Mouse (Mus musculus): ENCODE measurements around the gene Cnga3. TPM values are rescaled to one million over a fixed set of nuclear protein-coding genes. Genes with fewer than 3 reads are reported as not detected.

Gene Cnga3
- polyA plus RNA-seq, 1 experiment = 0.14 TPM

GRCm38 (mm10) chr1:37250643-37251310 is 36.5 kb downstream of the Cnga3 start:
- no peak overlapping the region for H3K27ac ChIP-seq (ENCODE audit: insufficient read depth, low read length)
- H3K4me1 ChIP-seq (ENCODE audit: control insufficient read depth, insufficient read depth, low read length) = no peaks in the 10 kb centered on the region
- H3K4me3 ChIP-seq (ENCODE audit: insufficient read depth, low read length) = no peak overlapping the region
- TF ChIP-seq CTCF (IDR thresholded peaks at IDR 0.05; ENCODE audit: borderline replicate concordance, insufficient read depth, low read length) (peak; percentile 80), POLR2A (IDR thresholded peaks at IDR 0.05; ENCODE audit: low read depth, low read length) (no peak)

GRCm38 (mm10) chr1:37258443-37258842 is 44.2 kb downstream of the Cnga3 start:
- Histone ChIP-seq H3K4me3 (ENCODE audit: insufficient read depth, low read length) (no peak overlapping the region), H3K4me1 (ENCODE audit: control insufficient read depth, insufficient read depth, low read length) (no peaks in the 10 kb centered on the region)
- TF ChIP-seq CTCF (IDR thresholded peaks at IDR 0.05; ENCODE audit: borderline replicate concordance, insufficient read depth, low read length) = no peak
- TF ChIP-seq POLR2A (IDR thresholded peaks at IDR 0.05; ENCODE audit: low read depth, low read length) = no peak

GRCm38 (mm10) chr1:37272464-37272863 is 58.2 kb downstream of the Cnga3 start:
- H3K27ac ChIP-seq (ENCODE audit: insufficient read depth, low read length) = no peak overlapping the region
- H3K4me3 ChIP-seq (ENCODE audit: insufficient read depth, low read length) = no peak overlapping the region
- TF ChIP-seq CTCF (IDR thresholded peaks at IDR 0.05; ENCODE audit: borderline replicate concordance, insufficient read depth, low read length) (0 out of 2 replicates have a peak, but pooled peaks have one; percentile 39), POLR2A (IDR thresholded peaks at IDR 0.05; ENCODE audit: low read depth, low read length) (no peak)
- H3K4me1 ChIP-seq (ENCODE audit: control insufficient read depth, insufficient read depth, low read length) = no peaks in the 10 kb centered on the region

More at GRCm38 (mm10) chr1:37258443-37258842, 44.2 kb downstream of the Cnga3 start:
- H3K27ac ChIP-seq (ENCODE audit: insufficient read depth, low read length) = no peak overlapping the region

GRCm38 (mm10) chr1:37286556-37286955 is 72.3 kb downstream of the Cnga3 start:
- no peak for TF ChIP-seq POLR2A (IDR thresholded peaks at IDR 0.05; ENCODE audit: low read depth, low read length)
- TF ChIP-seq CTCF (IDR thresholded peaks at IDR 0.05; ENCODE audit: borderline replicate concordance, insufficient read depth, low read length) = no peak
- Histone ChIP-seq H3K4me3 (ENCODE audit: insufficient read depth, low read length) (no peak overlapping the region), H3K4me1 (ENCODE audit: control insufficient read depth, insufficient read depth, low read length) (no peaks in the 10 kb centered on the region), H3K27ac (ENCODE audit: insufficient read depth, low read length) (no peak overlapping the region)

GRCm38 (mm10) chr1:37287748-37288147 is 73.5 kb downstream of the Cnga3 start:
- no peak for TF ChIP-seq CTCF (IDR thresholded peaks at IDR 0.05; ENCODE audit: borderline replicate concordance, insufficient read depth, low read length)
- TF ChIP-seq POLR2A (IDR thresholded peaks at IDR 0.05; ENCODE audit: low read depth, low read length) = no peak
- no peaks in the 10 kb centered on the region for H3K4me1 ChIP-seq (ENCODE audit: control insufficient read depth, insufficient read depth, low read length)
- no peak overlapping the region for H3K4me3 ChIP-seq (ENCODE audit: insufficient read depth, low read length)
- no peak overlapping the region for H3K27ac ChIP-seq (ENCODE audit: insufficient read depth, low read length)

- peak overlapping the region; percentile 8; the same call in 1 of the 2 replicates for H3K27ac ChIP-seq (ENCODE audit: insufficient read depth, low read length)
- H3K4me1 ChIP-seq (ENCODE audit: control insufficient read depth, insufficient read depth, low read length) = no peaks in the 10 kb centered on the region
- no peak overlapping the region for H3K4me3 ChIP-seq (ENCODE audit: insufficient read depth, low read length)
- no peak for TF ChIP-seq POLR2A (IDR thresholded peaks at IDR 0.05; ENCODE audit: low read depth, low read length)
- TF ChIP-seq CTCF (IDR thresholded peaks at IDR 0.05; ENCODE audit: borderline replicate concordance, insufficient read depth, low read length) = no peak
Measured at GRCm38 (mm10) chr1:37288181-37288935, 74.1 kb downstream of the Cnga3 start.

GRCm38 (mm10) chr1:37288941-37289340 is 74.7 kb downstream of the Cnga3 start:
- Histone ChIP-seq H3K4me1 (ENCODE audit: control insufficient read depth, insufficient read depth, low read length) (no peaks in the 10 kb centered on the region), H3K4me3 (ENCODE audit: insufficient read depth, low read length) (no peak overlapping the region), H3K27ac (ENCODE audit: insufficient read depth, low read length) (peak overlapping the region; percentile 8; the same call in 1 of the 2 replicates)
- TF ChIP-seq POLR2A (IDR thresholded peaks at IDR 0.05; ENCODE audit: low read depth, low read length) = no peak
- no peak for TF ChIP-seq CTCF (IDR thresholded peaks at IDR 0.05; ENCODE audit: borderline replicate concordance, insufficient read depth, low read length)

- H3K4me1 ChIP-seq (ENCODE audit: control insufficient read depth, insufficient read depth, low read length) = 0 out of 2 replicates have a peak, but pooled peaks cover 4% of the 10 kb centered on the region
- H3K27ac ChIP-seq (ENCODE audit: insufficient read depth, low read length) = no peak overlapping the region
- TF ChIP-seq CTCF (IDR thresholded peaks at IDR 0.05; ENCODE audit: borderline replicate concordance, insufficient read depth, low read length) (no peak), POLR2A (IDR thresholded peaks at IDR 0.05; ENCODE audit: low read depth, low read length) (no peak)
Measured at GRCm38 (mm10) chr1:37296414-37296813, 82.2 kb downstream of the Cnga3 start.

GRCm38 (mm10) chr1:37298904-37299303 is 84.7 kb downstream of the Cnga3 start:
- Histone ChIP-seq H3K4me1 (ENCODE audit: control insufficient read depth, insufficient read depth, low read length) (0 out of 2 replicates have a peak, but pooled peaks cover 4% of the 10 kb centered on the region), H3K4me3 (ENCODE audit: insufficient read depth, low read length) (no peak overlapping the region), H3K27ac (ENCODE audit: insufficient read depth, low read length) (no peak overlapping the region)
- TF ChIP-seq CTCF (IDR thresholded peaks at IDR 0.05; ENCODE audit: borderline replicate concordance, insufficient read depth, low read length) (no peak), POLR2A (IDR thresholded peaks at IDR 0.05; ENCODE audit: low read depth, low read length) (no peak)

More at GRCm38 (mm10) chr1:37296414-37296813, 82.2 kb downstream of the Cnga3 start:
- no peak overlapping the region for H3K4me3 ChIP-seq (ENCODE audit: insufficient read depth, low read length)

All from embryonic fibroblast, embryonic 13.5 days (primary cell).